Mouse (Mus musculus): ENCODE measurements around the gene Tpst2. TPM values are rescaled to one million over a fixed set of nuclear protein-coding genes. Genes with fewer than 3 reads are reported as not detected.

Gene Tpst2
- polyA plus RNA-seq, 1 experiment from 2014 or later = 60.0 TPM

GRCm38 (mm10) chr5:112275021-112275804, 1.3 kb upstream of the Tpst2 start:
- Histone ChIP-seq H3K27ac (peak overlapping the region; percentile 72), H3K9ac (peak overlapping the region; percentile 27; the same call in 1 of the 2 replicates), H3K4me3 (replicated peaks) (peak overlapping the region; percentile 82; the same call in 1 of the 2 replicates), H3K9me3 (replicated peaks) (no peaks in the 10 kb centered on the region), H3K4me1 (peaks cover 79% of the 10 kb centered on the region), H3K27me3 (no peaks in the 10 kb centered on the region), H3K36me3 (no peaks in the 10 kb centered on the region), H3K4me2 (peak overlapping the region; percentile 75)
- no peak for ATAC-seq (replicated peaks; ENCODE audit: low FRiP score)
- WGBS = 46% methylated on average over 4 of the region's 4 CpGs

GRCm38 (mm10) chr5:112276907-112277348, 437 bp downstream of the Tpst2 start:
- Histone ChIP-seq H3K9me3 (replicated peaks) (no peaks in the 10 kb centered on the region), H3K9ac (peak overlapping the region; percentile 83), H3K27me3 (no peaks in the 10 kb centered on the region), H3K36me3 (no peaks in the 10 kb centered on the region), H3K4me3 (replicated peaks) (peak overlapping the region; percentile 82), H3K4me1 (peaks cover 83% of the 10 kb centered on the region), H3K27ac (peak overlapping the region; percentile 84), H3K4me2 (peak overlapping the region; percentile 86)
- under 1% methylated on average over 24 of the region's 24 CpGs for WGBS
- no peak; the same call in 1 of the 2 replicates for ATAC-seq (replicated peaks; ENCODE audit: low FRiP score)

- Histone ChIP-seq H3K4me2 (peak overlapping the region; percentile 86), H3K4me1 (peaks cover 87% of the 10 kb centered on the region), H3K36me3 (no peaks in the 10 kb centered on the region), H3K27ac (no peak overlapping the region), H3K9me3 (replicated peaks) (no peaks in the 10 kb centered on the region), H3K27me3 (no peaks in the 10 kb centered on the region), H3K4me3 (replicated peaks) (peak overlapping the region; percentile 82), H3K9ac (peak overlapping the region; percentile 24; the same call in 1 of the 2 replicates)
- ATAC-seq (replicated peaks; ENCODE audit: low FRiP score) = no peak
- WGBS = 71% methylated on average over 11 of the region's 11 CpGs
Observed at GRCm38 (mm10) chr5:112277906-112278470, 1.5 kb downstream of the Tpst2 start.

- Histone ChIP-seq H3K4me2 (peak overlapping the region; percentile 86), H3K9me3 (replicated peaks) (no peaks in the 10 kb centered on the region), H3K36me3 (no peaks in the 10 kb centered on the region), H3K4me3 (replicated peaks) (no peak overlapping the region), H3K4me1 (peaks cover 86% of the 10 kb centered on the region), H3K27me3 (no peaks in the 10 kb centered on the region), H3K27ac (peak overlapping the region; percentile 46), H3K9ac (no peak overlapping the region)
- WGBS = 84% methylated on average over 17 of the region's 17 CpGs
- ATAC-seq (replicated peaks; ENCODE audit: low FRiP score) = no peak
Observed at GRCm38 (mm10) chr5:112279181-112280021, 2.9 kb downstream of the Tpst2 start.

- peaks cover 83% of the 10 kb centered on the region for H3K4me1 ChIP-seq
- H3K4me3 ChIP-seq (replicated peaks) = no peak overlapping the region
- H3K27ac ChIP-seq = peak overlapping the region; percentile 46; the same call in 1 of the 2 replicates
- H3K9ac ChIP-seq = no peak overlapping the region
- WGBS = 80% methylated on average over 7 of the region's 7 CpGs
- no peaks in the 10 kb centered on the region for H3K27me3 ChIP-seq
- ATAC-seq (replicated peaks; ENCODE audit: low FRiP score) = no peak
- peak overlapping the region; percentile 86 for H3K4me2 ChIP-seq
- no peaks in the 10 kb centered on the region for H3K9me3 ChIP-seq (replicated peaks)
- no peaks in the 10 kb centered on the region for H3K36me3 ChIP-seq
Observed at GRCm38 (mm10) chr5:112280151-112280550, 3.7 kb downstream of the Tpst2 start.

GRCm38 (mm10) chr5:112280863-112281660, 4.6 kb downstream of the Tpst2 start:
- peak overlapping the region; percentile 39; the same call in 1 of the 2 replicates for H3K27ac ChIP-seq
- no peak for ATAC-seq (replicated peaks; ENCODE audit: low FRiP score)
- H3K9me3 ChIP-seq (replicated peaks) = no peaks in the 10 kb centered on the region
- no peak overlapping the region for H3K4me2 ChIP-seq
- H3K27me3 ChIP-seq = no peaks in the 10 kb centered on the region
- H3K36me3 ChIP-seq = 0 out of 2 replicates have a peak, but pooled peaks cover 3% of the 10 kb centered on the region
- H3K4me3 ChIP-seq (replicated peaks) = no peak overlapping the region
- WGBS = 60% methylated on average over 15 of the region's 15 CpGs
- no peak overlapping the region for H3K9ac ChIP-seq
- peaks cover 79% of the 10 kb centered on the region for H3K4me1 ChIP-seq

- Histone ChIP-seq H3K4me1 (peaks cover 85% of the 10 kb centered on the region), H3K9me3 (replicated peaks) (no peaks in the 10 kb centered on the region), H3K4me3 (replicated peaks) (no peak overlapping the region), H3K36me3 (0 out of 2 replicates have a peak, but pooled peaks cover 3% of the 10 kb centered on the region), H3K9ac (no peak overlapping the region), H3K27ac (peak overlapping the region; percentile 61), H3K4me2 (no peak overlapping the region), H3K27me3 (no peaks in the 10 kb centered on the region)
- 82% methylated on average over 4 of the region's 4 CpGs for whole genome bisulfite sequencing
- no peak for ATAC-seq (replicated peaks; ENCODE audit: low FRiP score)
Observed at GRCm38 (mm10) chr5:112281676-112282075, 5.2 kb downstream of the Tpst2 start.

GRCm38 (mm10) chr5:112282123-112282779, 5.8 kb downstream of the Tpst2 start:
- H3K27me3 ChIP-seq = no peaks in the 10 kb centered on the region
- no peaks in the 10 kb centered on the region for H3K9me3 ChIP-seq (replicated peaks)
- no peak overlapping the region for H3K4me3 ChIP-seq (replicated peaks)
- H3K36me3 ChIP-seq = 0 out of 2 replicates have a peak, but pooled peaks cover 3% of the 10 kb centered on the region
- no peak overlapping the region for H3K4me2 ChIP-seq
- no peak for ATAC-seq (replicated peaks; ENCODE audit: low FRiP score)
- no peak overlapping the region for H3K9ac ChIP-seq
- peaks cover 89% of the 10 kb centered on the region for H3K4me1 ChIP-seq
- WGBS = 71% methylated on average over 6 of the region's 6 CpGs
- peak overlapping the region; percentile 61 for H3K27ac ChIP-seq

- Histone ChIP-seq H3K4me3 (replicated peaks) (no peak overlapping the region), H3K9ac (no peak overlapping the region), H3K9me3 (replicated peaks) (no peaks in the 10 kb centered on the region), H3K27ac (peak overlapping the region; percentile 61), H3K36me3 (0 out of 2 replicates have a peak, but pooled peaks cover 3% of the 10 kb centered on the region), H3K27me3 (no peaks in the 10 kb centered on the region), H3K4me1 (peaks cover 89% of the 10 kb centered on the region), H3K4me2 (no peak overlapping the region)
- ATAC-seq (replicated peaks; ENCODE audit: low FRiP score) = no peak
- 64% methylated on average over 9 of the region's 9 CpGs for WGBS
Observed at GRCm38 (mm10) chr5:112282780-112283482, 6.4 kb downstream of the Tpst2 start.

- Histone ChIP-seq H3K27me3 (no peaks in the 10 kb centered on the region), H3K27ac (peak overlapping the region; percentile 61)
- ATAC-seq (replicated peaks; ENCODE audit: low FRiP score) = no peak
Observed at GRCm38 (mm10) chr5:112283543-112284202, 7.2 kb downstream of the Tpst2 start.

More at GRCm38 (mm10) chr5:112283543-112284202, 7.2 kb downstream of the Tpst2 start:
- Histone ChIP-seq H3K4me2 (no peak overlapping the region), H3K9me3 (replicated peaks) (no peaks in the 10 kb centered on the region), H3K4me1 (peaks cover 89% of the 10 kb centered on the region), H3K9ac (no peak overlapping the region), H3K4me3 (replicated peaks) (no peak overlapping the region), H3K36me3 (0 out of 2 replicates have a peak, but pooled peaks cover 3% of the 10 kb centered on the region)
- WGBS = 67% methylated on average over 10 of the region's 10 CpGs
